Mouse (Mus musculus): ENCODE results near the gene Amz2.

Amz2 gene

DNA sequence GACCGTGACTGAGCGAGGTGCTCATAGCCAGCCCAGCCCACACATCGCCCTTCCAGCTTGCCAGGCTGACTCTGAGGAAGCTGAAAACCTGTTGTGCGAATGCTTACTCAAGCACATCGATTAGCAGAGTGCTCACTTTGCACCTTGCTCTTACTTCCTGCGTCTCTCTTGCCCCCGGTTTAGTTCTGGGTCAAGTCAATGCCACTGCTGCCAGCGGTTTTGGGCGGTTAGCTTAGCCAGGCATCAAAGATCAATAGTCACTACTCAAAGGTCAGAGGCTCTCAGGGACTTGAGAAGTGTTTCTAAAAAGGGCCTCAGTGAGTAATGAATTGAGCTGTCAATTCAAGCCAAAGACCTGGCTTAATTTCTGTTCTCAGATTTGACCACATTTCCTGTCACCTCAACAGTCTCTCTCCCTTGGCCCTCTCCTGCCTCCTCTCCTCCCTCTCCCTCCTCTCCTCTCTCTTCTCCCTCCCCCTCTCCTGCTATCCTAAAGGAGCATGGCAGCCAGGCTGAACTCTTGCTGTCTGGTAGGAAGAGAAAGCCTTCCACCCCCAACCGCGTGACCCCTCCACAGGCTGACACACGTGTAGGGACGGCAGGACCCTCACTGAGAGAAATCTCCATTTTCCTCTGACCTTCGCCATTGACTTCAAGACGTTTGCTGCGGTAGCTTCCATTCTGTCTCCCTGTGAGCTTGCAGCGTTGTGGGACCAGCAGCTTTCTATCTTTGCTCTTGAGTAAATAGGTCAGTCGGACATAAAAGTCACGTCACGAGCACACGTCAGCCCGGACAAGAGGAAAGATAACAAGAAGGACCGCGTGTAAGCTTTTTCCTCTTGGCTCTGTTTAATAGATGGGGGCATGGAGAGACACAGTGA, 69.4 kb downstream of the Amz2 start:
- DNase-seq (ENCODE audit: low spot score), result no peak

DNA sequence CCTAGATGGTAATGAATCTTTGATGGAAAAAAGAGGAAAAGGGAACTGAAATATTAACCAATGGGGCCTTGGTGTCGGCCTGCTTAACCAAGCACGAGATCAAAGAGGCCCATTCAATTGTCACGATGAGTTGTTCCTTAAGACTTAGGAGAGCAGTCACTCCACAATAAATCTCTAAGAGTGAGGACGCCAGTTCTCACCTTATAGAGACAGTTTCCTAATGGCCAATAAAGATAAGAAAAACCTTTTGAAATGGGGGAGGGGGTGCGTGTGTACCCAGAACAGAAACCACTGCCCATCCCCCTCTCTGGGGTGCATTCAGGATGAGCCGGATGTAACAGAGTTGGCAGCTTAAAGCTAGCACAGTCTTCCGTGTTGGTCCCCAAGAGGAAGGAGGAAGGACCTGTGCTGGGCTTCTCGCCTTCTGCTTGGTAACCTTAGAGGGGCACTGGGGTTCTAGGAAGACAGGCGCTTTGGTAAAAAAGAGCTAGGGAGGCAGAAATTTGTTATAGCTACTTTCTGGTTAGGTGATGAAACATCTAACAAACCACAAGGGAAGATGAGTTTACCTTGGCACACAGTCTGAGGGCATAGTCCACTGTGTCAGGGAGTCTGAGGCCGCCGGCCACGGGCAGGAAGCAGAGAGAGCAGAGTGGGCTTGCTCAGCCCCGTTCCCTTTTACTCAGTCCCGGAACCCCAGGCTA, 70.2 kb downstream of the Amz2 start:
- no peak for DNase-seq (ENCODE audit: low spot score)

DNA sequence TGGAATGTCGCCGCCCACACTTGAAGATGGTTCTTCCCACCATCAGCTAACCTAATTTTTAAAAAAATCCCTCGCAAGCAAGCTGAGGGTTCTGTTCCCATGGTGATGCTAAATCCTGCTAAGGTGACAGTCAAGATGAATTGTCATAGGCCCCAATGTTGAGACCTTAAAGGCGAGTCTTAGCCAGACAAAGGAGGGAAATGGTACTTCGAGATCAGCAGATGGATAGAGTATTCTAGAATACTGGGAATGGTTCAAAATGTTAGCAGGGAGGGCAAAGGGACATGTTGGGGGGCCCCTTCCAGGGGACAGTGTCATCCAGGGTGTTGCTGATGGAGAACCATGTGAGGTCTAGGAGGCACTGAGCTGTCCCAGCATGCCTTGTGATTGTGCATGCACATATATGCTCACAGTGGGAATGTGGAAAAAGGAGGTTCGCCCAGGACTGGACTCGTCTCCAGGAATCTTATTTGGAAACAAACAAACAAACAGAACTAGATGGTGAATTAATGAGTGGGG, 70.8 kb downstream of the Amz2 start:
- DNase-seq (ENCODE audit: low spot score), result no peak

DNA sequence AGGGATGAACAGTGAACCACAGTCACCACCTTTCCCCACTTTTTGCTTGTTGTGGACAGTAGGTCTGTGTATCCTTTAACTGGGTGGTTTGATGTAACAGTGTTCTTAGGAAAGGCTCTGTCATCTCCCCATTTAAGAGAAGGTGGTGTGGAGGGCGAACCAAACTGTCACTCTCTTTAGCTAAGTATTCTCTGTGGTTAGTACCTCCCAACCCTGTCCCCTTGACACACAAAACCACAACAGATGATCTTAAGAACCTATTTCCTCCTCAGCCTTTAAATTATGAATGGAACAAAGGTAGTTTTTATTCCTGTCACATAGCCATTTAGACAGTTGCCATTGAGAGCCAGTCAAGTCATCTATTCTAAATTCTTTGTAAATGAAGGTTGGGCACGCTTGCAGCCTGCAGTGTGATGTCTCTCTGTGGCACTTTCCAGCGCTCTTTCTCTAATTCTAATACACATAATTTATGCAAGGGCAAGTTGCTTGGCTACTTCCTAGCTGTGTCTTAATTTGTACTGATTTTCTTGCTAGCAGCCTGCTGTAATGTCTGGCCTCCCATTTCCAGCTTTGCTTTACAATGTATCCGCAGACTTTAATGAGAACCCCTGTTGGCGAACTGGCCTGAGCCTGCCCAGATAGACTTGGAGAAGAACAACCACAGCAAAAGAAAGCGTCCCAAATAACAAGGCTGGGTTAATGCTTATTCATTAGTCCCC, 71.4 kb downstream of the Amz2 start:
- DNase-seq (ENCODE audit: low spot score), result no peak

DNA sequence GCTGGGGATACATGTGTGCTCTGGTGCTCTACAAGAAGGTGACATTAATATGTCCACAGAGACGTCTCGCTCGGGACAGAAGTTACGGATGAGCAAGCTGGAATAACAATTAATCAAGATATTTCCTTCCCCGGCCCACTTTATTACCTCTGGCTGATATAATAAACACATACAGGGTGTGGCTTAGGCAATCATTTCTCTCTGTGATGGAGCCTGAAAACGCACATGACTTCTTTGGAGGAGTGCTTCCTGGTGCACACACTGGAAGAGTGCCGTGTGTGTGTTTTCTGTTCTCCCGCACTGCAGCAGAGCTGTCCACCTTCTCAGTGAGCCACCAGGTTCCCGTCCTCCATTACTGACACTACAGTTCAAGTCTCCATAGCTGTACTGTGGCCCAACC, 72.2 kb downstream of the Amz2 start:
- DNase-seq (ENCODE audit: low spot score), result no peak

DNA sequence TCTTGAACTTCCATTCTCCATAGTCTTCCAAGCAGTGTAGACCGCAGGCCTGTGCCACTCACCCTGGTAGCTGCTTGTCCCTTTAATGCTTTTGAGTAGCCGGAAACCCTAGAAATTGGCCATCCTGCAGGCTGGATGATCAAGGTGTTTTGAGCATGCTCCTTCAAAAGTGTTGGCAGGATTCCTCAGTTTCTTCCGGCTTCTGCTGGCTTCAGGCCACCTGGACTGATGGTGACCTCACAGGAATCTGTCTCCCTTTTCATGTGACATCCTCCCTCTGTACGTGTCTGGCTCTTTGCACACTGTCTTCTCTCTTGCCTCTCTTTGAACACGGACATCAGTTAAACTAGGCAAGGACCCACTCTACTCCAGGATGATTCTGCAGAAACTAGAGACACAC, 74.5 kb downstream of the Amz2 start:
- no peak for DNase-seq (ENCODE audit: low spot score)

Measured in urinary bladder, postnatal 14 days (tissue).